ENCODE assay signal across 18 mouse cellular contexts in the genomic region with DNA sequence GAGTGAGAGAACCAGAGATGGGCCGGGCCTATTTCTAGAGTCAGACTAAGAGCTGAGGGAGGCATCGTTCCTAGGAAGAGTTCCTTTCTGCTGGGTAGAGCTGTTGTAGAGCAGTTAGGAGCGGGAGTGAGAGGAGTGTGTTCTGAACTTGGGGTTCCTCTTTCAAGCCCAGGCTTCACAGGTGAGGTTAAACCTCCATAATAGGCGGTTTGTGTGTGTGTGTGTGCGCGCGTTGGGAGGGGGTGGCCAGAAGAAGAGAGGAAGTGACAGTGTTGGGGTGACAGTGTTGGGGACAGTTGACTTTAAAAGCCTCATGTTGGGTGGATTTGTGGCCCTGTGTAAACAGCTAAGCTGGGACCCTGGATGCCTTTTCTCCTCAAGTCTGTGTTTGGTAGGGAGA. TPM values are rescaled to one million over a fixed set of nuclear protein-coding genes. Genes with fewer than 3 reads are reported as not detected.
A peak's percentile ranks its signal among the peaks of the same experiment; 100 is the strongest.
DNase-seq lines count a peak whose midpoint lies in the region; ATAC-seq and TF ChIP-seq lines count a peak whose summit lies in the region.
"Had no signal": no experiment of that assay in that cellular context is flagged by ENCODE, and none has a peak within 500 bp of the region (broad histone marks: within the 10 kb centered on the region; RNA-seq: fewer than 3 reads in every experiment).

No protein-coding gene starts in this region.

- no peak for TF ChIP-seq RAD21 in MEL (IDR thresholded peaks at IDR 0.05; ENCODE audit: low read depth, low read length)

- H3K4me2 ChIP-seq in forebrain, embryonic 12.5 days = no peak overlapping the region
- H3K4me2 ChIP-seq in forebrain, embryonic 15.5 days (replicated peaks) = no peak overlapping the region
- H3K4me2 ChIP-seq in liver, embryonic 12.5 days = no peak overlapping the region
- H3K4me2 ChIP-seq: forebrain, embryonic 13.5 days; hindbrain, embryonic 15.5 days; lung, embryonic 14.5 days had no signal

- WGBS in forebrain, embryonic 12.5 days = 94% methylated on average over 7 of the region's 7 CpGs
- WGBS in forebrain, embryonic 15.5 days = 93% methylated on average over 7 of the region's 7 CpGs
- 85% methylated on average over 7 of the region's 7 CpGs for WGBS in liver, embryonic 12.5 days (ENCODE audit: insufficient replicate concordance)

- no peak for TF ChIP-seq POLR2A in MEL (IDR thresholded peaks at IDR 0.05; ENCODE audit: control insufficient read depth in 1 of 2, insufficient read depth in 1 of 2, low read depth in 1 of 2, low read length in 2 of 2, poor library complexity in 1 of 2)

- H3K4me1 ChIP-seq in forebrain, embryonic 12.5 days = peaks cover 85% of the 10 kb centered on the region
- H3K4me1 ChIP-seq in forebrain, embryonic 15.5 days = peaks cover 72% of the 10 kb centered on the region
- H3K4me1 ChIP-seq in liver, embryonic 12.5 days = peaks cover 89% of the 10 kb centered on the region
- H3K4me1 ChIP-seq in MEL (ENCODE audit: control insufficient read depth in 1 of 2, insufficient read depth in 2 of 2, low read length in 2 of 2) = peaks cover 31 to 46% of the 10 kb centered on the region in 2 experiments

- peaks cover 18% of the 10 kb centered on the region for H3K79me2 ChIP-seq in MEL (ENCODE audit: control insufficient read depth, insufficient read depth, low read length, poor library complexity)

- H3K27me3 ChIP-seq in forebrain, embryonic 12.5 days = no peaks in the 10 kb centered on the region
- H3K27me3 ChIP-seq in forebrain, embryonic 15.5 days = no peaks in the 10 kb centered on the region
- H3K27me3 ChIP-seq in liver, embryonic 12.5 days (replicated peaks) = no peaks in the 10 kb centered on the region
- no peaks in the 10 kb centered on the region for H3K27me3 ChIP-seq in MEL (ENCODE audit: control insufficient read depth in 1 of 2, insufficient read depth in 2 of 2, low read length in 2 of 2)
- H3K27me3 ChIP-seq: forebrain, embryonic 13.5 days; hindbrain, embryonic 15.5 days had no signal

- no peaks in the 10 kb centered on the region for H3K9me3 ChIP-seq in forebrain, embryonic 12.5 days
- H3K9me3 ChIP-seq in forebrain, embryonic 15.5 days = no peaks in the 10 kb centered on the region
- H3K9me3 ChIP-seq in liver, embryonic 12.5 days (replicated peaks) = no peaks in the 10 kb centered on the region
- no peaks in the 10 kb centered on the region for H3K9me3 ChIP-seq in MEL (replicated peaks; ENCODE audit: insufficient read depth, low read length)
- H3K9me3 ChIP-seq: forebrain, embryonic 13.5 days; heart, embryonic 10.5 days; hindbrain, embryonic 15.5 days had no signal

- no peak overlapping the region for H3K9ac ChIP-seq in forebrain, embryonic 12.5 days
- H3K9ac ChIP-seq in forebrain, embryonic 15.5 days (replicated peaks) = no peak overlapping the region
- H3K9ac ChIP-seq in liver, embryonic 12.5 days = no peak overlapping the region
- no peak overlapping the region for H3K9ac ChIP-seq in MEL (ENCODE audit: control insufficient read depth, low read depth, low read length, poor library complexity, severe bottlenecking)
- H3K9ac ChIP-seq: hindbrain, embryonic 15.5 days; lung, embryonic 14.5 days had no signal

- DNase-seq in liver = no peak
- peak; percentile 54 for DNase-seq in MEL (ENCODE audit: low read depth, low spot score)
- DNase-seq in thymus, postnatal 14 days = peak; percentile 52
- DNase-seq in layer of hippocampus, adult 9-10 months (ENCODE audit: low spot score) = no peak
- DNase-seq: adrenal gland, adult 8-10 months; cerebellum, postnatal 10 days; gastrocnemius, postnatal 36 days; kidney, adult 11 months; lung, embryonic 14.5 days; midbrain, embryonic 14.5 days had no signal

- no peak overlapping the region for H3K4me3 ChIP-seq in forebrain, embryonic 12.5 days (replicated peaks)
- no peak overlapping the region for H3K4me3 ChIP-seq in forebrain, embryonic 15.5 days
- no peak overlapping the region for H3K4me3 ChIP-seq in liver, embryonic 12.5 days
- no peak overlapping the region for H3K4me3 ChIP-seq in MEL (ENCODE audit: control insufficient read depth in 1 of 2, insufficient read depth in 1 of 2, low read depth in 2 of 2, low read length in 2 of 2)
- H3K4me3 ChIP-seq: forebrain, embryonic 13.5 days; heart, embryonic 10.5 days; hindbrain, embryonic 15.5 days had no signal

- 0 out of 2 replicates have a peak overlapping the region, but pooled peaks have one; percentile 25 for H3K27ac ChIP-seq in forebrain, embryonic 12.5 days
- no peak overlapping the region for H3K27ac ChIP-seq in forebrain, embryonic 15.5 days (replicated peaks)
- H3K27ac ChIP-seq in liver, embryonic 12.5 days = peak overlapping the region; percentile 92
- H3K27ac ChIP-seq in MEL (ENCODE audit: control insufficient read depth, low read depth, low read length) = peak overlapping the region; percentile 100
- H3K27ac ChIP-seq: forebrain, embryonic 13.5 days; heart, embryonic 10.5 days; hindbrain, embryonic 15.5 days; macrophage had no signal

- no peak for ATAC-seq in forebrain, embryonic 12.5 days (ENCODE audit: low FRiP score)
- ATAC-seq in forebrain, embryonic 15.5 days (replicated peaks) = no peak
- ATAC-seq in liver, embryonic 12.5 days = no peak
- no peak for ATAC-seq in megakaryocyte, adult 5-6 weeks (ENCODE audit: poor library complexity, severe bottlenecking)
- ATAC-seq: forebrain, embryonic 13.5 days had no signal

- peaks cover 59% of the 10 kb centered on the region for H3K36me3 ChIP-seq in forebrain, embryonic 12.5 days (replicated peaks)
- peaks cover 4% of the 10 kb centered on the region; the same call in 1 of the 2 replicates for H3K36me3 ChIP-seq in forebrain, embryonic 15.5 days
- peaks cover 91% of the 10 kb centered on the region for H3K36me3 ChIP-seq in liver, embryonic 12.5 days
- H3K36me3 ChIP-seq in MEL (ENCODE audit: control insufficient read depth in 1 of 2, insufficient read depth in 2 of 2, low read length in 2 of 2) = peaks cover 7 to 43% of the 10 kb centered on the region in 2 experiments
- H3K36me3 ChIP-seq: hindbrain, embryonic 15.5 days had no signal

- TF ChIP-seq EP300 in MEL (IDR thresholded peaks at IDR 0.05; ENCODE audit: low read depth in 1 of 2, low read length in 2 of 2) = no peak

- TF ChIP-seq CTCF in MEL (IDR thresholded peaks at IDR 0.05 in 2 of 3, conservative IDR thresholded peaks at IDR 0.05 in 1 of 3; ENCODE audit: control insufficient read depth in 1 of 3, insufficient read depth in 1 of 3, low read depth in 2 of 3, low read length in 3 of 3, poor library complexity in 1 of 3, severe bottlenecking in 1 of 3) = no peak

TF ChIP-seq in MEL, 35 proteins besides CTCF, POLR2A, EP300 and RAD21:
- no peak for TF ChIP-seq POLR2AphosphoS5 (IDR thresholded peaks at IDR 0.05; ENCODE audit: borderline replicate concordance, low read depth, low read length)
- no peak for TF ChIP-seq TBP (IDR thresholded peaks at IDR 0.05; ENCODE audit: low read depth, low read length)
- TF ChIP-seq NELFE (IDR thresholded peaks at IDR 0.05; ENCODE audit: low read depth, low read length) = no peak
- 0 out of 2 replicates have a peak, but pooled peaks have one; percentile 24 for TF ChIP-seq TCF12 (IDR thresholded peaks at IDR 0.05; ENCODE audit: low read depth, low read length)
- no peak for TF ChIP-seq JUND (IDR thresholded peaks at IDR 0.05; ENCODE audit: low read depth, low read length)
- no peak for TF ChIP-seq RCOR1 (IDR thresholded peaks at IDR 0.05; ENCODE audit: low read depth, low read length)
- no peak for TF ChIP-seq ZNF384 (IDR thresholded peaks at IDR 0.05; ENCODE audit: low read depth, low read length)
- no peak for TF ChIP-seq CHD1 (IDR thresholded peaks at IDR 0.05; ENCODE audit: low read depth, low read length)
- TF ChIP-seq POLR2AphosphoS2 (IDR thresholded peaks at IDR 0.05; ENCODE audit: low read length) = no peak
- 0 out of 2 replicates have a peak, but pooled peaks have one; percentile 58 for TF ChIP-seq MAZ (IDR thresholded peaks at IDR 0.05; ENCODE audit: low read depth, low read length)

RNA-seq across cellular contexts. Expression of gene Ssbp3, which starts 22.1 kb away (rescaled TPM):
- 198 and 214 TPM in 2 replicates for polyA plus RNA-seq in forebrain, embryonic 12.5 days (2016; fragmentation: Nextera tagmentation; extraction: Ambion mirVana)
- 198 and 201 TPM in 2 replicates for polyA plus RNA-seq in forebrain, embryonic 15.5 days (2015; fragmentation: Nextera tagmentation; extraction: Ambion mirVana)
- 98.6 and 118 TPM in 2 replicates for polyA plus RNA-seq in liver, embryonic 12.5 days (2016; fragmentation: Nextera tagmentation; extraction: Ambion mirVana)
- 28.3 and 30.5 TPM in 2 replicates for total RNA-seq in MEL (2012; rRNA removed)
- 100 to 1,000 TPM; 116 to 242 TPM for polyA plus RNA-seq in MEL (2012; ENCODE audit: insufficient read depth in 1 of 2, insufficient read length in 2 of 2, low read depth in 1 of 2, low replicate concordance in 2 of 2, missing spikeins in 1 of 2)
- 26.2 and 27.6 TPM in 2 replicates for total RNA-seq in megakaryocyte, adult 5-6 weeks (2015)
- 21.6 and 23.9 TPM in 2 replicates for total RNA-seq in megakaryocyte, adult 5-6 weeks (2017)

Comparison
In these comparisons a context has a peak if more than half of its experiments do, and no peak if none do; other contexts are left out.
1. DNase-seq: peak in MEL (single experiment) and thymus, postnatal 14 days (single experiment); none in liver (single experiment) and layer of hippocampus, adult 9-10 months (single experiment).